Comparison of ENCODE assay signal across 8 mouse cellular contexts in genomic region chr13:41355552-41355951, GRCm38 (mm10).
A peak's percentile ranks its signal among the peaks of the same experiment; 100 is the strongest.
DNase-seq lines count a peak whose midpoint lies in the region; ATAC-seq and TF ChIP-seq lines count a peak whose summit lies in the region.

No protein-coding gene starts in this region.

- no peak for ATAC-seq in heart, postnatal 0 days (ENCODE audit: insufficient read depth, low read depth)
- ATAC-seq in neural tube, embryonic 14.5 days (ENCODE audit: low read depth) = no peak

- 11% methylated on average over 2 of the region's 2 CpGs for WGBS in heart, postnatal 0 days
- 36% methylated on average over 2 of the region's 2 CpGs for WGBS in neural tube, embryonic 14.5 days

- 0 out of 2 replicates have a peak, but pooled peaks cover 4% of the 10 kb centered on the region for H3K36me3 ChIP-seq in heart, postnatal 0 days (replicated peaks; ENCODE audit: control insufficient read depth, insufficient read depth, low read length)
- H3K36me3 ChIP-seq in neural tube, embryonic 14.5 days (ENCODE audit: control insufficient read depth, insufficient read depth, low read length) = no peaks in the 10 kb centered on the region

- TF ChIP-seq CTCF in heart, postnatal 0 days (IDR thresholded peaks at IDR 0.05; ENCODE audit: low read depth) = no peak

- H3K27ac ChIP-seq in heart, postnatal 0 days (ENCODE audit: low read depth) = 0 out of 2 replicates have a peak overlapping the region, but pooled peaks have one; percentile 11
- no peak overlapping the region for H3K27ac ChIP-seq in neural tube, embryonic 14.5 days (ENCODE audit: low read depth, low read length)

- TF ChIP-seq EP300 in heart, postnatal 0 days (IDR thresholded peaks at IDR 0.05; ENCODE audit: low read depth) = no peak

- H3K27me3 ChIP-seq in heart, postnatal 0 days (ENCODE audit: control insufficient read depth, insufficient read depth, low read length) = no peaks in the 10 kb centered on the region
- no peaks in the 10 kb centered on the region for H3K27me3 ChIP-seq in neural tube, embryonic 14.5 days (ENCODE audit: control insufficient read depth, insufficient read depth, low read length)

- H3K4me1 ChIP-seq in heart, postnatal 0 days (ENCODE audit: control insufficient read depth, insufficient read depth) = peaks cover 38% of the 10 kb centered on the region
- H3K4me1 ChIP-seq in neural tube, embryonic 14.5 days (ENCODE audit: control insufficient read depth, insufficient read depth, low read length) = peaks cover 28% of the 10 kb centered on the region

- intact Hi-C loops in heart, postnatal 10 days (cut with DNase I) = no loop called here

- H3K4me2 ChIP-seq in heart, postnatal 0 days (ENCODE audit: low read depth, low read length) = peak overlapping the region; percentile 81
- peak overlapping the region; percentile 37 for H3K4me2 ChIP-seq in neural tube, embryonic 14.5 days (ENCODE audit: low read depth, low read length)

- H3K9me3 ChIP-seq in heart, postnatal 0 days (replicated peaks; ENCODE audit: control insufficient read depth, low read length) = no peaks in the 10 kb centered on the region
- H3K9me3 ChIP-seq in neural tube, embryonic 14.5 days (ENCODE audit: control insufficient read depth, low read length) = no peaks in the 10 kb centered on the region

- no peak overlapping the region for H3K4me3 ChIP-seq in heart, postnatal 0 days (ENCODE audit: low read depth, low read length)
- no peak overlapping the region for H3K4me3 ChIP-seq in neural tube, embryonic 14.5 days (ENCODE audit: low read depth, low read length)

- no peak overlapping the region for H3K9ac ChIP-seq in heart, postnatal 0 days (replicated peaks; ENCODE audit: low read depth, low read length)
- no peak overlapping the region for H3K9ac ChIP-seq in neural tube, embryonic 14.5 days (replicated peaks; ENCODE audit: low read depth, low read length)

- DNase-seq in heart, postnatal 0 days (ENCODE audit: low spot score) = no peak
- DNase-seq in heart, postnatal 10 days = no peak
- peak; percentile 85 for DNase-seq in gonadal fat pad, adult 2 months (ENCODE audit: low read depth)
- peak; percentile 83 for DNase-seq in kidney, postnatal 14 days
- no peak for DNase-seq in adrenal gland, adult 2 months
- no peak for DNase-seq in adrenal gland, postnatal 14 days
- DNase-seq in frontal cortex, postnatal 36 days (ENCODE audit: low spot score in 2 of 2) = no peak

Comparison
In these comparisons a context has a peak if more than half of its experiments do, and no peak if none do; other contexts are left out.
1. DNase-seq: peak in gonadal fat pad, adult 2 months (single experiment) and kidney, postnatal 14 days (single experiment); none in heart, postnatal 0 days (single experiment), heart, postnatal 10 days (0 of 2), adrenal gland, adult 2 months (single experiment), adrenal gland, postnatal 14 days (single experiment) and frontal cortex, postnatal 36 days (0 of 2).